Mouse (Mus musculus): ENCODE measurements around the gene Prpf6. TPM values are rescaled to one million over a fixed set of nuclear protein-coding genes. Genes with fewer than 3 reads are reported as not detected.

Prpf6 gene
- total RNA-seq, 2 experiments from 2014 or later = 35.9 to 37.7 TPM

- DNase-seq = no peak
Observed at GRCm38 (mm10) chr2:181579681-181580080, 12.0 kb upstream of the Prpf6 start.

DNA sequence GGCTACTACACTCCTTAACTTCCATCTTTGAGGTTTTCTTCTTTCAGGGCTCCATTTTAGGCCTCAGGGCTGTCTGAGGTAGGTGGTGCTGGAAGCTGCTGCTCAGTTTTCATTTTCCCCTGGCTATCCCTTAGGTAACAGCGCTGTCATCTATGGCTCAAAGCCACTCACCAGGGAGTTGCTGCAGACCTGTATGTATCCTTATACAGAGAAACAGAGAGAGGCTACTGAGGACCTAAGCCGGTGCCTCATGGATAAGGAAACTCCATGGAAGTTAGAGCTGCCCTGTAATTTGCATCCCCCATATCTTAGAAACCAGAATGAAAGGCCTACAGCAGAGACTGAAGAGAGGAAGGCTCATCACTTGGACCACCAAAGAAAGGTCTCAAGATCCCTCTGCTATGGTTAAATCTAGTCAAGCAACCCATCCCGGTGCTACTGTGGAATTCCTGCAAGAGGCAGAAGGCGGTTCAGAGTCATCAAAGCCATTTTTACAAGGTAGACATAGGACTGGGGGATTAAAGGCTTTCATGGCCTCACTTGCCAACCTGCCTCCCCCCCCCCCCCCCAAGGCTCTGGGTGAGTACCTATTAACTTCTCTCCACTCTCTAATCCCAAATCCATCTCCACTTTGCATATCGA is 11.4 kb upstream of the Prpf6 start:
- DNase-seq = no peak

DNA sequence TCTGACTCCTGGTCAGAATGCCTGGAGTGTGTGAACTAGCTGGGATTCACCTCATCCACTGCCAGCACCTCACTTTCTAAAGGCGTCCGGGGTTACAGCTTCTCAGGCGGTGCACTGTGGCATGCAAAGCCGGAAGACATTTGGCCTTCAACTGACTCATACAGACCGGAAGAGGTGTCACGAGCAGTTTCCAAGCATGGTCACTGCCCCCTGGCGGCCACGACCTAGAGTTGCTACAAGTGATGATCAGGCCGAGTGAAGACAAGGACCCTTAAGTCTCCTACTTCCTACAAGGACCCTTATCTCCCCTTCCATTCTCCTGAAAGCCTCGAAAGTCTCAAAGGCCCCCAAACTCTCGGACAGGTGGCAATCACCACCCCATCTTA is 10.7 kb upstream of the Prpf6 start:
- peak; percentile 86 to 91 for DNase-seq

GRCm38 (mm10) chr2:181581402-181582120 is 10.1 kb upstream of the Prpf6 start:
- DNase-seq = peak; percentile 91 to 93

- no peak for DNase-seq
Observed at GRCm38 (mm10) chr2:181582358-181582757, 9.3 kb upstream of the Prpf6 start.

GRCm38 (mm10) chr2:181582939-181583338 is 8.7 kb upstream of the Prpf6 start:
- DNase-seq = no peak

DNA sequence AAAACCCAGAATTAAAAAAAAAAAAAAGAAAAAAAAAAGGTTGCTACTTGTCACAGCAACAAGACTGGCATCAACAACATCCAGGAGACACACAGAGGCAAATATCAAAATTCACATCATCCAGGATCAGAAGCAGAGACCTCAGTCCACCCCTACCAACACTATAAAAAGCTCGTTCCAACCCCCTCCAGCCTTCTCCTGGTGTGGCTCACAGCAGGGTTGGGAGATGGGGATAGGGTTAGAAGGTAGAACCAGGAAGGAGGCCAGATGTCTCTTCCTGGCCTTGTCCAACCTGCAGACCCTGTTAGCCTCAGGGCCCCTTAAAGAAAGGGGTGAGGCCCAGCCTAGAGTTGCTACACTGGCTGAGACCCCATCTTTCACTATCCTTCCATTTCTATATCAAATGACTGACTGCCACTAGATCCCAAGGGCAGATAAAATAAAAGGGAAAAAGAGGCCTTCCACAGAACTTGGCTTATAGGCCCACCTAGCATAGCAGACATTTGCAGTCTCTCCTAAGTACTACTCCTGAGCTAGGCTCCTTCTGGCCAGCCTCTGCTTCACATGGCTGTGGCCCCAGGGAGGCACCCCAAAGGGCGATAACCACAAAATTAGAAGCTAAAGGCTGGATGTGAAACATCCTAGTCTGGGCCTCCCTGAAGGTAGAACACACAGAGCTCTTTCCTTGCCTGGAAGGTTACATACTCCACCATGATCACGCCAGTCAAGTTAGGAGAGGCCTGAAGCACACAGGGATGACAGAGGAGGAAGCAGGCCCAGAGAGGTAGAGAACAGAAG is 8.0 kb upstream of the Prpf6 start:
- DNase-seq = no peak

DNA sequence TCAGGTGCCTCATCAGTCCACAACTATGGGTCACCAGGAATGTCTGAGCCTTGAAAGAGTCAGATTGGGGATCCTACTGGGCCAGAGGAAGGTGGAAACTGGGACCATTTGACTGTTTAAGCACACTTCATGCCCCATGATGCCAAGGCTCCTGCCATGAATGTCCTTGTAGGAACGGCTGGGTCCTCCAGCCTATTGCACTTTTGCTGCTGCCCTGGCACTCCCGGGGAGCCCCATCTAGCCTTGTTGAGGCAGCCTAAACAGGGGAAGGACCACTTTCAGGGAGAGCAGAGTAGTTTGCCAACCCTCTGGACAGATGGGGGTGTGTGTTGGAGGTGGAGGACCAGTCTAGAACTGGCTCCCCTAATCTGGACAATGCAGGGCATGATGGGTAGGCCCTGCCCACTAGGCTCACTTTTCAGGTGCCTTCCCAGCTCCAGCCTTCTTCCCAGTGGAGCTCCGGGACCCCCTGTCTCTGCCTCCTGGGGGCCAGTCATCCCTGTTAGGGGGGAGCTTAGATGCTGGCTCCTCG is 7.2 kb upstream of the Prpf6 start, which contains the start of gene Uckl1:
Uckl1 (minus strand) TSS at position 482 of the 532 bp plus-strand sequence.
- no peak for DNase-seq

GRCm38 (mm10) chr2:181585506-181585905 is 6.2 kb upstream of the Prpf6 start:
- no peak for DNase-seq

DNA sequence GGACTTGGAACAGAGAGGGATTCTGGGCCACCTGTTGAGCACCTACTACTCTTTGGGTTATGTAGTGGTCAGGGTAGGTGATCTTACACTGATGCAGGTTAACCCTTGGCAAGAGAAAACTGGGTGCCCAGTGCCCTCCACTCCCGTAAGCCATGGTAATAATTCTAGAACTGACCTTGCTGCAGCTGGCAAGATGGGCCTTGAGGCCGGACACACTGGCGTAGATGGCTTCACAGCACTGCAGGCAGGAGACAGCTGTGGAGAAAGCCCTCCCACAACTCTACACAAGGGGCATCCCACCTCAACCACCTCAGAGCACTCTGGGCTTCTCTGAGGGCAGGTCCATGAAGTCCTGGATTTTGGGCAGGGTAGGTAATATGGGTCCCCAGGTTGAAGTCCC is 5.5 kb upstream of the Prpf6 start:
- DNase-seq = no peak

DNA sequence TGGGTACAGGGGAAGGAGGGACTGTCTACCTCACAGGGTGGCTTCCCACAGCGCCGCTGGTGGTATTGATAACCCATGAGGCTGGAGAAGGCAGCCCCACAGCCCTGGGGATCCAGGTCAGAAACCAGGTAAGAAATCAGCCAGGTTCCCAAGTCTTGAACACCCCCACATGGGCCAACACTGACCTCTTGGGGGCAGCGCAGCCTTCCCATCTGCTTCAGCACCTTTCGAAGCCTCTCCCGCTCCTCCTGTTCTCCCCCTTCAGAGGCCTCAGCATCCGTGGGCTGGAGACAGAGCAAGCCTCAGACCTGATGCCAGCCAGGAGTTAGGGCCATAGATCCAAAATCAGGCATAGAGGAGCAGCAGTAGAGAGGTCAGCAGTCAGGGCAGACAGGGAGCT is 3.9 kb upstream of the Prpf6 start:
- no peak for DNase-seq

DNA sequence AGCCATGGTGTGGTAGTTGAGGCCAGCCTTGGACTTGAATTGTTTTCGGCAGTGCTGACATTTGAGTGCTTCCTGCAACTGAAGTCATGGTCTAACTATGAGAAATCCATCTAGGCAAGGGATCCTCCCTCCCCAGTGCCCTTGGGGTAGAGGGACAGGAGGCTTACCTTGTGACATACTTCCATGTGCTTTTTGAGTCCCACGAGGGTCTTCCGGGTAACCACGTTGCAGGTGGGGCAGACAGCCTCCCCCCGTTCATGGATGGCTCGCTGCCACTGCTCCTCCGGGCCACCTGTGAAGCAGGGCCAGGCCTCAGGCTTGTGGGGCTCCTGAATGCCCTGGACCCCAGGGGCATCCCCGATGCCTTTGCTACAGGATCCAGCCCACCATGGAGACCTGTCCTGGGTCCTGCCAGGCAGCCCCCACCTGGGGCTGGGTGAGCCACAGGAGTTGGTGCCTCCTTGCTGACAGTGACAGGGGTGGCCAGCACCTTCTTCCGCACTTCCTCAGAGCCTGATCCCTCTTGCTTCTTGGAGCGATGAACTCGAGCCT is 3.4 kb upstream of the Prpf6 start:
- no peak for DNase-seq

DNA sequence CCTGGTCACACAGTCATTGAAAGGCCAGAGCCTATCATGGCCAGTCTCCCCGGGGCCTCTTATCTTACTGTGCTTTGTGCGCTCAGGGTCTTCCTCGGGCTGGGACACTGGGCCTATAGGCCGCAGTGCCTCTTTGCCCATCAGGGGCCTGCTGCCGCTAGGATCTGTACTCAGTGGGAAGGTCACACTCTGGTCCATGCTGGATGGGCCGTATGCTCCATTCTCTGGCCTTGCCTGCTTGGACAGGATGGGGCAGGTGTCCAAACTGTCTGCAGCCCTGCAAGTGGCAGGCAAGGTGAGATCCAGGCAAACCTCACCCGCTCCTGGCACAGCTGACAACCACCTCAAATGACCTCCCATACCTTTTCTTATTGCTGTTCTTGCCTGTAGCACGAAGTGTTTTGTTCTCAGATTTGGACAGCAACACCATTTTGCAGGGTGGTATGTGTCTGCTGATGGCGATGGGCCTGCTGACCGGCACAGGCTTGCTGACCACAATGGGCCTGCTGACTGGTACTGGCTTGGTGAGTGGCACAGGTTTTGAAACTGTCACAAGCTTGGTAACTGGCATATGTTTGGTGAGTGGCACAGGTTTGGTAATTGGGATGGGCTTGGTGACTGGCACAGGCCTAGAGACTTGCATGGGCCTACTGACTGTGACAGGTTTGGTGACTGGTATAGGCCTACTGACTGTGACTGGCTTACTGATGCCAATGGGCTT is 2.5 kb upstream of the Prpf6 start:
- DNase-seq = no peak

GRCm38 (mm10) chr2:181589732-181590105 is 1.9 kb upstream of the Prpf6 start:
- DNase-seq = no peak

- no peak for DNase-seq
Observed at GRCm38 (mm10) chr2:181590471-181590870, 1.2 kb upstream of the Prpf6 start.

DNA sequence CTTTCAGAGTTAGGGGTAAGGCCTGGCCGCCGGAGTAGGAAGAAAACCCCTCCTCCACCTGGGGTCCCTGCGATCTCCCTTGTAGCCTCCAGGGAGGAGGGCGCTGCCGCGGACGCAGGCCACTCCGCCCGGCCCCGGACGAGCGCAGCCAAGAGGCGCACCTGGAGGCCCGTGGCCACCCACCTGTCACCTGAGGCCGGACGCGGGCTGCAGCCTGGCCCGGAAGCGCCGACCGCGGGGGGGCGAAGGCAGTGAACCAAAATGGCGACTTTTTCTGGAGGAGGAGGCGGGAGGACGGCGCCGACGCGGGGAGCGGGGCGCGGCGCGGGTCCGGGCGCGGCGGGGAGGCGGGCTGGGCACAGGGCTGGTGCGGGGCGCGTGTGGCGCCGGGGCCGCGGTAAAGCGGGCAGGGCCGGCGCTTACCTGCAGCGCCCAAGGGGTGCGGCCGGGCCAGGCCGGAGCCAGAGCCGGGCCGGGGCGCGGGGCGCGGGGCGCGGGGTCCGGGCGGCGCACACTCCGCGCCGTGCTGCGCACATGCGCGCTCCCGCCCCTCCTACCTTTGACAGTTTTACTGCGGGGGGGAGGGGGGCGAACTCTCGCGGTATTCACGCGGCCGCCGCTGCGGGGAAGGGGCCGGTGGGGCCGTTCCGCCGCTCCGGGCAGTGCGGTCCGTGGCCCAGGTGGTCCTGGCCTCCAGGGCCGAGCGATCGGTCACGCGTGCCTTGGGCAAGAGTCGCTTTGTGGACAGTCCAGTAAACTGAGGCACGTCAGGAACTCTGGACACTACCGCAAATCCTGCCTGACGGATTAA is 768 bp downstream of the Prpf6 start, which contains the start of gene Zfp512b:
Zfp512b (minus strand) TSS at position 573 of the 811 bp plus-strand sequence.
- DNase-seq = peak; percentile 48 to 69

- no peak for DNase-seq
Observed at GRCm38 (mm10) chr2:181593042-181593421, 1.4 kb downstream of the Prpf6 start.

DNA sequence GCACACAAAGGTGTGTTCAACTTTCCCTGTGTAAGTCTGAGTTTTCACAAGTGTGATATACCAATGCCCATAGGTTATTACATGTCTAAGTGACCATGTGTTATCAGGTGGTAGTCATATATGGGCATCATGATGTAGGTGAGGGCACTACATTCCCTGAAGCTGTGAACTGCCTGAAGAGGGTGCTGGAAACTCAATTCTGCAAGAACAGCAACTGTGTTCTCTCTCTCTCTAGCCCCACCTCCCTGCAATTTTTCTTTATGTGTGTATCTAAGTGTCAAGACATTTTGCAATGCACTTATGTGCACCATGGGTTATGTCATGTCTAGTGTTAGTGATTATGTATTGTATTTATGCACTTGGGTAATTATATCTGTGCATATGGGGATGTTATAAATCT is 2.3 kb downstream of the Prpf6 start:
- no peak for DNase-seq

DNA sequence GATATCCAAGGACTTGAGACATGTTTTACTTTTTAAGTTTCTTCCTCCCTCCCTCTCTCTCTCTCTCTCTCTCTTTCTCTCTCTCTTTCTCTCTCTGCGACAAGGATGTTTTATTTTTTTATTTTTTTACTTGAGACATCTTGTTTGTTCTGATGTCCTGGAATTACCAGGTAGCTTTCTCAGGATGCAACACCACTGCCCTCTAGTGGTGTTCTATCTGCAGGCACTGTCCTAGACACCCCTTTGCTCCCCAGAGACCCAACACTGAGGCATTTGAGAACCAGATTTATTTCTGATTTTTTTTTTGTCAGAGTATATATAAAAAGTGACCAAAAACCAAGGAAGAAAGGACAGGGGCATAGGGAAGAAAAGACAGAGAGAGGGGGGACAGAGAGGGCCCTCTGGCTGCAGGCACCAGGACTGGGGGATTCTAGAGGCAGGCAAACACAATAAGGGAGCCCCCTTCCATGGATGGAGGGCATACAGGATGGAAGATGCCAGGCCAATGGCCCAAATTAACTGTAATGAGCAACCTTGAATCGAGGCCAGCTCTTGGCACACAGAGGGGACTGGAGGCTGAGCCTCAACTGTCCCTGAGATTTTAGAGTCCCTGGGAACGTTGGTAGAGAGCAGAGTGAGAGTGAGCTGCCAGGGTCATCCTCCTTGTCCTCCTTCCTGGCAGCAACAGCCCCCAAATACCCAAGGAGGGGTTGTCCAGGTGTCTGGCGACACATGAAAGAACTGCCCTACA is 3.5 kb downstream of the Prpf6 start:
- DNase-seq = peak; percentile 54 to 61

Measured in heart, adult 18-20 months (tissue).